Mouse (Mus musculus) forebrain, postnatal 0 days (tissue): ENCODE results near the gene Rnf38. TPM values are rescaled to one million over a fixed set of nuclear protein-coding genes. Genes with fewer than 3 reads are reported as not detected.

Source experiments
- ATAC-seq: fragments of 200-750 bp; cut with Nextera tagmentation; 2 replicates; pipeline ENCODE4 v1.8.0; 2017; ENCODE audit warnings: mild to moderate bottlenecking, moderate library complexity
- DNase-seq: peaks from one replicate; pipeline ENCODE4 v3.0.0-alpha.2; 2015
- H3K27ac ChIP-seq: fragments of 300-500 bp; sonication (generic); 2 replicates; pipeline ENCODE4 v1.5.1; 2014; ENCODE audit warnings: low read depth, mild to moderate bottlenecking, antibody characterized with exemption, low read length, moderate library complexity, mixed read lengths
- H3K27me3 ChIP-seq: fragments of 300-500 bp; sonication (generic); 2 replicates; pipeline ENCODE4 v1.6.1; 2014; ENCODE audit warnings: mild to moderate bottlenecking, low read length, mixed read lengths; ENCODE audit not compliant: insufficient read depth
- H3K36me3 ChIP-seq: fragments of 300-500 bp; sonication (generic); 2 replicates; pipeline ENCODE4 v1.6.1; 2014; ENCODE audit warnings: mild to moderate bottlenecking, moderate library complexity; ENCODE audit not compliant: insufficient read depth
- H3K4me1 ChIP-seq: fragments of 300-500 bp; sonication (generic); 2 replicates; pipeline ENCODE4 v1.6.1; 2014; ENCODE audit warnings: antibody characterized with exemption; ENCODE audit not compliant: insufficient read depth
- H3K4me2 ChIP-seq: fragments of 300-500 bp; sonication (generic); 2 replicates; pipeline ENCODE4 v1.6.1; 2014; ENCODE audit warnings: low read depth, mild to moderate bottlenecking, moderate library complexity
- H3K4me3 ChIP-seq: fragments of 300-500 bp; sonication (generic); 2 replicates; pipeline ENCODE4 v1.5.1; 2014; ENCODE audit warnings: low read depth, low read length, mixed read lengths
- H3K9ac ChIP-seq: fragments of 300-500 bp; sonication (generic); 2 replicates; pipeline ENCODE4 v1.6.1; 2014; ENCODE audit warnings: mild to moderate bottlenecking
- H3K9me3 ChIP-seq: fragments of 300-500 bp; sonication (generic); 2 replicates; pipeline ENCODE4 v1.6.1; 2016; ENCODE audit warnings: low read length
- CTCF ChIP-seq: sonication (generic); IDR thresholded peaks from 2 replicates; pipeline ENCODE4 v1.5.1; 2016; ENCODE audit warnings: antibody characterized with exemption, control low read depth, low read depth
- WGBS: fragments of 180-500 bp; shearing (Covaris S2); extraction: QIAGEN DNeasy Blood & Tissue Kit; methylation state at CpG from one replicate; pipeline ENCODE4 v1.1.7; 2014; 5-methylcytosine and 5-hydroxymethylcytosine counted together
- polyA plus RNA-seq: library from polyadenylated mRNA; unstranded; fragments of >200 nt; fragmentation: Nextera tagmentation; extraction: Ambion mirVana; gene quantifications from 2 replicates; pipeline ENCODE4 v1.2.1, GENCODE M21; 2015
- total RNA-seq: library from RNA; depleted of rRNA; stranded (reverse); fragments of >200 nt; gene quantifications from 2 replicates; pipeline ENCODE4 v1.2.3, GENCODE M21; 2014

Rnf38 gene
- total and polyA plus RNA-seq, 2 experiments from 2014 or later, result 17.6 to 82.7 TPM

- Histone ChIP-seq H3K27ac (no peak overlapping the region), H3K9me3 (no peaks in the 10 kb centered on the region), H3K4me1 (no peaks in the 10 kb centered on the region; the same call in 1 of the 2 replicates), H3K4me3 (no peak overlapping the region), H3K4me2 (no peak overlapping the region), H3K36me3 (no peaks in the 10 kb centered on the region), H3K27me3 (no peaks in the 10 kb centered on the region), H3K9ac (no peak overlapping the region)
- no peak for ATAC-seq
- DNase-seq, result no peak
- WGBS, result 96% methylated on average over 6 of the region's 6 CpGs
- TF ChIP-seq CTCF, result no peak
Measured at GRCm38 (mm10) chr4:44108297-44108696, 125.3 kb downstream of the Rnf38 start.

GRCm38 (mm10) chr4:44107339-44107738, 126.2 kb downstream of the Rnf38 start:
- ATAC-seq, result no peak
- no peaks in the 10 kb centered on the region for H3K9me3 ChIP-seq
- H3K4me2 ChIP-seq, result no peak overlapping the region
- no peak for DNase-seq
- no peaks in the 10 kb centered on the region for H3K27me3 ChIP-seq
- H3K36me3 ChIP-seq, result no peaks in the 10 kb centered on the region
- no peak overlapping the region for H3K27ac ChIP-seq
- 48% methylated on average over 6 of the region's 6 CpGs for WGBS
- no peak overlapping the region for H3K4me3 ChIP-seq
- H3K9ac ChIP-seq, result no peak overlapping the region
- no peak for TF ChIP-seq CTCF
- no peaks in the 10 kb centered on the region; the same call in 1 of the 2 replicates for H3K4me1 ChIP-seq

- peak overlapping the region; percentile 15 for H3K4me3 ChIP-seq
Measured at GRCm38 (mm10) chr4:44106297-44106821, 127.2 kb downstream of the Rnf38 start.

GRCm38 (mm10) chr4:44104195-44104917, 129.2 kb downstream of the Rnf38 start:
- Histone ChIP-seq H3K27me3 (no peaks in the 10 kb centered on the region), H3K4me1 (no peaks in the 10 kb centered on the region; the same call in 1 of the 2 replicates), H3K36me3 (no peaks in the 10 kb centered on the region), H3K27ac (no peak overlapping the region), H3K9me3 (no peaks in the 10 kb centered on the region), H3K4me3 (no peak overlapping the region), H3K4me2 (no peak overlapping the region), H3K9ac (no peak overlapping the region)
- DNase-seq, result no peak
- WGBS, result 53% methylated on average over 8 of the region's 8 CpGs
- no peak for ATAC-seq
- no peak for TF ChIP-seq CTCF

More at GRCm38 (mm10) chr4:44106297-44106821, 127.2 kb downstream of the Rnf38 start:
- Histone ChIP-seq H3K9ac (peak overlapping the region; percentile 32; the same call in 1 of the 2 replicates), H3K27ac (no peak overlapping the region), H3K9me3 (no peaks in the 10 kb centered on the region), H3K4me1 (no peaks in the 10 kb centered on the region; the same call in 1 of the 2 replicates), H3K4me2 (peak overlapping the region; percentile 41), H3K36me3 (no peaks in the 10 kb centered on the region), H3K27me3 (no peaks in the 10 kb centered on the region)
- WGBS, result 23% methylated on average over 18 of the region's 18 CpGs
- ATAC-seq, result peak; percentile 71
- DNase-seq, result peak; percentile 39
- TF ChIP-seq CTCF, result no peak

GRCm38 (mm10) chr4:44103620-44104019, 130.0 kb downstream of the Rnf38 start:
- no peak overlapping the region for H3K4me3 ChIP-seq
- no peak for TF ChIP-seq CTCF
- DNase-seq (no peak), ATAC-seq (no peak)
- H3K36me3 ChIP-seq, result no peaks in the 10 kb centered on the region
- H3K9ac ChIP-seq, result no peak overlapping the region
- no peak overlapping the region for H3K27ac ChIP-seq
- H3K27me3 ChIP-seq, result no peaks in the 10 kb centered on the region
- H3K9me3 ChIP-seq, result no peaks in the 10 kb centered on the region
- H3K4me1 ChIP-seq, result no peaks in the 10 kb centered on the region; the same call in 1 of the 2 replicates
- 89% methylated on average over 8 of the region's 8 CpGs for WGBS
- H3K4me2 ChIP-seq, result no peak overlapping the region

- ATAC-seq (no peak), DNase-seq (no peak)
- Histone ChIP-seq H3K9me3 (no peaks in the 10 kb centered on the region), H3K27me3 (no peaks in the 10 kb centered on the region), H3K4me2 (no peak overlapping the region), H3K27ac (no peak overlapping the region), H3K9ac (no peak overlapping the region), H3K4me1 (no peaks in the 10 kb centered on the region), H3K36me3 (no peaks in the 10 kb centered on the region), H3K4me3 (no peak overlapping the region)
- WGBS, result 52% methylated on average over 11 of the region's 11 CpGs
- TF ChIP-seq CTCF, result no peak
Measured at GRCm38 (mm10) chr4:44097576-44098335, 135.8 kb downstream of the Rnf38 start.

- Histone ChIP-seq H3K27ac (no peak overlapping the region), H3K36me3 (no peaks in the 10 kb centered on the region), H3K4me3 (no peak overlapping the region), H3K4me1 (no peaks in the 10 kb centered on the region), H3K9me3 (no peaks in the 10 kb centered on the region), H3K9ac (no peak overlapping the region), H3K4me2 (no peak overlapping the region), H3K27me3 (no peaks in the 10 kb centered on the region)
- 88% methylated on average over 4 of the region's 4 CpGs for WGBS
- no peak for ATAC-seq
- no peak for DNase-seq
- TF ChIP-seq CTCF, result no peak
Measured at GRCm38 (mm10) chr4:44094475-44094874, 139.1 kb downstream of the Rnf38 start.
